Mouse (Mus musculus): ENCODE measurements around the gene Snrnp40.

Snrnp40 gene

DNA sequence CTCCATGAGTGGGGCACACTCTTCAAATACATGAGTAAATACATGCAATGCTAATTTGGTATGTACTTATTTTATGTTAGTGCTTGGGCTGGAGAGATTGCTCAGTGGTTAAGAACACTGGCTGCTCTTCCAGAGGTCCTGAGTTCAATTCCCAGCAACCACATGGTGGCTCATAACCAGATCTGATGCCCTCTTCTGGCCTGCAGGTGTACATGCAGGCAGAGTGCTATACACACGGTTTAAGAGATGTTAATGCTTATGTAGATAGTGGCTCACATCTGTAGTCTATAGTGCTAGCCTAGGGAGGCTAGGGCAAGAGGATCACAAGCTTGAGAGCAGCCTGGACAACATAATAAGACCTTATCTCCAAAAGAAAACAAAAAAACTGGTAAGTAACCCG, 20.5 kb downstream of the Snrnp40 start:
- DNase-seq (ENCODE audit: low spot score in 2 of 2) = no peak

DNA sequence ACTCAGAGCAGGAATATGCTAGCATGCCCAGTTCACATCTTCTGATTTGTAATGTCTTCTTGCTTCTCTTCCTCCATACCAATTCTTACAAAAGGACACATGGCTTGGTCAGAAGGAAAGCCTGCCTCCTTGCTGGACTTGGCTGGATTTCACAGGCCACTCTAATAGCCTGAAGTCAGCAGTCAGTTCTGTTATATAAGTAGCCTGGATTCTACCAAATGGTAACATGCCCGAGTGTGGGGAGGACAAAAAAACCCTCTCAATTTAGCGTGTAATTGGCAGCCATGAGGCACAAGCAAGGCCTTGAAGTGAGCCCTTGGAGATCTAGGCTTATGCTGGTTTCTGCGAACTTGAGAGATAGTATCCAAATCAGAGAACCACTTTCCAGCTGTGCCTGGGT, 27.3 kb downstream of the Snrnp40 start:
- DNase-seq (ENCODE audit: low spot score in 2 of 2) = no peak

DNA sequence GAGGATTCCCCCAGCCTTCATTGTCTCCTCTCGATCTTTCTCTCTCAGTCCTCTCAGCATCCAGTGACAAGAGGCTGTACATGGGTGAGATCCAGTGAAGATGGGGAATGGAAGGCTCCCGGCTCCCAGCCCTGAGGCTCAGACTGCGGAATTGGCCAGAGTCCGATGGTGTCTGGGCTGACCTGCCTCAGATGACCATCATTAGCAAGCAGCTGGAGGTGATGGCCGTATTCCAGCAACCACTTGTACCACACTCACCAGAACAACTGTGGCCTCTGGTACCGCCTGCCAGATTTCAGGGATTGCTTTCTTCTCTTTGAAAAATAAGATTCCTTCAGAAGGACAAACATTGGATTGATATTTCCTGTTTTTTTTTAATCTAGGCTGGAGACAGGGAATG, 29.6 kb downstream of the Snrnp40 start:
- no peak for DNase-seq (ENCODE audit: low spot score in 2 of 2)

DNA sequence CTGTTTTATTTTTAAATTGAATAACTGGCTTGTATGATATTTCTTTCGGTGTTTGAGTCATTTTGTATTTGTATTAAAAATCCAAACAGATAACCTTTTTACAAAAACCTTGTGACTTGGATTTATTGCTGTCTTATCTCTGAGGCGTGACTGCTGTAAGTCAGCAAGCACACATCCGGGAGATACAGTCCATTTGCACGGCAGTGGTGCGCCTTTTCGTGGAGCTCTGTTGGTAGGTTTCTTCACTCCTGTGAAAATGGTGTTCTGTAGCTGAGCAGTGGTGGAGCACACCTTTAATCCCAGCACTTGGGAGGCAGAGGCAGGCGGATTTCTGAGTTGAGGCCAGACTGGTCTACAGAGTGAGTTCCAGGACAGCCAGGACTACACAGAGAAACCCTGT, 30.0 kb downstream of the Snrnp40 start:
- DNase-seq (ENCODE audit: low spot score in 2 of 2) = no peak

DNA sequence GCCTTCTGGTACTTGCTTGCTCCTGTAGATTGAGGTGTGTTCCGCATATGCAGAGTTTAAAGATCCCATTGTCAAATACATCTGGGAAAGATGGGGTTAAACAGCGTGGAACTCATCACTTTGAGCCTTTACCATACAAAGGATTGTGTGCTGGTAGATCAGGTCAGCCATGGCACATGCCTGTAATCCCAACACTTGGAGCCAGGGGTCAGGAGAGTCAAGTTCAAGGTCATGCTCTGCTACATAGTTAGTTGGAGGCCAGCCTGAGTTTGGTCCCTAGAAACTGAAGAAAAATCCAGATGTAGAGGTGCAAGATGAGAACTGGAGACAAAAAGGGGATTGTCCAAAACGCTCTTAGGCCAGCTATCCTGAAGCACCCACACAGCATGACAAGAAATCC, 31.3 kb downstream of the Snrnp40 start:
- no peak for DNase-seq (ENCODE audit: low spot score in 2 of 2)

Measured in frontal cortex, postnatal 25 days (tissue).